Mouse (Mus musculus) natural killer cell, adult 2 months (primary cell): Measurements from ENCODE around the gene Klf11.
A peak's percentile ranks its signal among the peaks of the same experiment; 100 is the strongest.

ENCODE experiments used
- DNase-seq, 2 experiments: peaks; one replicate each; pipeline ENCODE4 v3.0.0; 2022; ENCODE audit warnings: low spot score in 2 of 2

Gene Klf11

GRCm38 (mm10) chr12:24703013-24703412 lies 51.9 kb downstream of the Klf11 start:
- no peak for DNase-seq

GRCm38 (mm10) chr12:24705502-24706263 lies 54.6 kb downstream of the Klf11 start:
- DNase-seq = no peak

- DNase-seq = no peak
Observed at GRCm38 (mm10) chr12:24706764-24707479, 55.8 kb downstream of the Klf11 start.

- no peak for DNase-seq
Observed at GRCm38 (mm10) chr12:24707480-24707802, 56.4 kb downstream of the Klf11 start.

- peak; percentile 84 to 91 for DNase-seq
Observed at GRCm38 (mm10) chr12:24707954-24708823, 57.1 kb downstream of the Klf11 start, which contains the start of gene Rrm2. Gene Rrm2, plus strand, starts transcription at chr12:24708241.

GRCm38 (mm10) chr12:24708824-24709218 lies 57.7 kb downstream of the Klf11 start:
- no peak for DNase-seq

GRCm38 (mm10) chr12:24709409-24709808 lies 58.3 kb downstream of the Klf11 start:
- DNase-seq = peak in 1 of 2 experiments; percentile 11

- peak; percentile 44 to 53 for DNase-seq
Observed at GRCm38 (mm10) chr12:24709831-24710508, 58.9 kb downstream of the Klf11 start.

GRCm38 (mm10) chr12:24710672-24711071 lies 59.6 kb downstream of the Klf11 start:
- peak in 1 of 2 experiments; percentile 16 for DNase-seq
